Mouse (Mus musculus): ENCODE data around the gene Efcc1. TPM values are rescaled to one million over a fixed set of nuclear protein-coding genes. Genes with fewer than 3 reads are reported as not detected.

Gene Efcc1
- total RNA-seq, 2 experiments from 2014 or later, result 3.8 to 5.8 TPM

GRCm38 (mm10) chr6:87779174-87780165 is 48.8 kb downstream of the Efcc1 start:
- no peak for DNase-seq

GRCm38 (mm10) chr6:87780546-87781301 is 50.1 kb downstream of the Efcc1 start:
- DNase-seq, result no peak

GRCm38 (mm10) chr6:87784033-87784432 is 53.4 kb downstream of the Efcc1 start:
- no peak for DNase-seq

GRCm38 (mm10) chr6:87786621-87787020 is 56.0 kb downstream of the Efcc1 start:
- DNase-seq, result no peak

GRCm38 (mm10) chr6:87787108-87787890 is 56.6 kb downstream of the Efcc1 start:
- DNase-seq, result no peak

- DNase-seq, result no peak
Measured at GRCm38 (mm10) chr6:87788266-87788895, 57.7 kb downstream of the Efcc1 start.

GRCm38 (mm10) chr6:87788896-87789587 is 58.4 kb downstream of the Efcc1 start:
- DNase-seq, result no peak

GRCm38 (mm10) chr6:87789791-87790190 is 59.1 kb downstream of the Efcc1 start:
- DNase-seq, result no peak

GRCm38 (mm10) chr6:87790779-87791480 is 60.3 kb downstream of the Efcc1 start:
- no peak for DNase-seq

GRCm38 (mm10) chr6:87791826-87792225 is 61.2 kb downstream of the Efcc1 start:
- no peak for DNase-seq

- no peak for DNase-seq
Measured at GRCm38 (mm10) chr6:87793821-87794510, 63.3 kb downstream of the Efcc1 start.

GRCm38 (mm10) chr6:87795385-87796150 is 64.9 kb downstream of the Efcc1 start:
- DNase-seq, result no peak

GRCm38 (mm10) chr6:87796251-87796880 is 65.7 kb downstream of the Efcc1 start:
- no peak for DNase-seq

- DNase-seq, result no peak
Measured at GRCm38 (mm10) chr6:87797321-87797720, 66.7 kb downstream of the Efcc1 start.

- DNase-seq, result no peak
Measured at GRCm38 (mm10) chr6:87799576-87799975, 68.9 kb downstream of the Efcc1 start.

GRCm38 (mm10) chr6:87802462-87802861 is 71.8 kb downstream of the Efcc1 start:
- DNase-seq, result no peak

- DNase-seq, result no peak
Measured at GRCm38 (mm10) chr6:87804036-87804435, 73.4 kb downstream of the Efcc1 start.

GRCm38 (mm10) chr6:87804886-87805285 is 74.2 kb downstream of the Efcc1 start:
- no peak for DNase-seq

- DNase-seq, result no peak
Measured at GRCm38 (mm10) chr6:87805448-87805847, 74.8 kb downstream of the Efcc1 start.

All from layer of hippocampus, postnatal 36 days (tissue).